Mouse (Mus musculus): ENCODE measurements around the gene Kcp.

Gene Kcp

DNA sequence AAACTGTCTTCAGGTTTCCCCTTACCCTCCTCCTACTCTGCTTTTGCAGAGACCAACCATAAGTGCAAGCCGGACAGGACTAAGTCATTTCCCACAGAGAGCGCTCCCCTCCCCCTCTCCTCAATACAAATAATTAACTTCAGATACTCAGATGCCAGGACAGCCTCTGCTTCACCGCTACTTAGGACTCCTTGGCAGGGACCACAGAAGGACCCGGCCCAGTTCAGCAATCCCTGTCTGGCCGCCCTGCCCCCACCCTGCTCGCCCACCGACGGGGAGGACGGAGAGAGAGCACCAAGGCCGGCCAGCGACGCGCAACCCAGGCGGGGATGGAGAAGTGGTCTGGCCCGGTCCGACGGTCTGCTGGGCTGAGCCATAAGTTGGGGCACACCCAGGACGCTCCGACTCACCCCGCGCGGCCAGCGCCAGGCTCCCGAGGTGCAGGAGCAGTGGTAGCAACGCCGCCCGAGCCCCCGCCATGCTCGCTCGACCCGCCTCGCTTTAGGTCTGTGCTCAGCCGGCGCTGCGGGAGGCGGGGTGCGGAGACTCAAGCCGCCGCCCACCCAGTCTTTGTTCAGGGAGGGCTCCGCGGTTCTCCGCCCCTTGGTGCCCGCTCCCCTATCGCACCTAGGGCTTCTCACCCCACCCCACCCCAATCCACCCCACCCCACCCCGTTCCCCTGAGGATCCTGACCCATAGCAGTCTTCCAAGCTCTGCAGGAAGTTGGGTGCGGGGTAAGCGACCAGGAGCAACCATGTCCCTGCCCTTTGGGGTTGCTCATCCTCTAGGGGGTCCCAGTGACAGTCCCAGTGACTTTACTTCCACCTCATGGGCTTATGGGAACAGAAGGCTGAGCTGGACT is at the start of gene Kcp:
Gene Kcp, minus strand, starts transcription at position 506 of the 863 bp plus-strand sequence.
- no peak for DNase-seq (ENCODE audit: low spot score in 2 of 2)

DNA sequence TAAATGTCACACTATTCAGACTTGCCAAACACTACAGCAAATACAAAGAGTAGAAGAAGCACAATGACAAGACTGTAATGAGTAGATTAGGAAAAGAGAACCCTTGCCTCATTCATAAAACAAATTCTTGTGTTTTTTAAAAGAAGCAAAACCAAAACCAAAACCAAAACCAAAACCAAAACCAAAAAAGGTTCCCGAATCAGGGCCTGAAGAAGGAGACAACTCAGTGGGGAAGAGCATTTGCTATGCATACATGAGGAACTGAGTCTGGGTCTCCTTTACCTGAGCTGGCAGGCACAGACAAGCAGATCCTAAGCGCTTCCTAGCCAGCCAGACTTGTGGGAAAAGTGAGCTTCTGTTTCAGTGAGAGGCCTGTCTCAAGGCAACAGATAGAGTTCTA is 49.4 kb upstream of the Kcp start:
- DNase-seq (ENCODE audit: low spot score in 2 of 2) = no peak

DNA sequence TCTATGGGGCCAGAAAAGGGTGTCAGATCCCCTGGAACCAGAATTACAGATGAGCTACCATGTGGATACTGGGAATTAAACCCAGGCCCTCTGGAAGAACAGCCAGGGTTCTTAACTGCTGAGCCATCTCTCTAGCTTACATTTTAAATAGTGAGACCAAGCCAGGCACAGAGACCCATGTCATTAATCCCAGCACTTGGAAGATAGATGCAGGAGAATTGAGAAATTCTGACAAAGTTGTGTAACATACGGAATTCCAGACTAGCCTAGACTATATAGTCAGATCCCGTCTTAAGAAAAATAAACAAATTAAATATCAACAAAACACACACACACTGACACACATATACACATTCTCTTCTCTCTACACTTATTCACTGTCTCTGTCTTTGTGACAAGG is 44.8 kb upstream of the Kcp start:
- DNase-seq (ENCODE audit: low spot score in 2 of 2) = no peak

DNA sequence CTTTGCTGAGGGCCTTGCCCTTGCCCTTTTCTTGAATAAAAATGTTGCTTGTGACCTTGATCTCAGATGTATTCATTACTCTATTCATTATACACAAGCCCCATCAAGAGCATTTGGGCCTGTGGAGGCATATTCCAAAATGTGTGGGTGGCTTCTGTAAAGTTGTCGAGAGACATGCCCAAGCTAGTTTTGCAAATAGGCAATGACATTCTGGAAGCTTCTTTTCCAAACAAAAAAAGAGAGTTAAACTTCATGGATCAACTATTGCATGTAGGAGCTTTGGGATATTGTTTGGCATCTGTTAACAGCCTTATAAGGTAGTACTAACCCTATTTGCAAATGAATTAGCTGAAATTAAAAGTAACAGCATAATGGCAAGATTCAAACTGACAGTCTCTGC is 40.3 kb upstream of the Kcp start:
- DNase-seq (ENCODE audit: low spot score in 2 of 2) = no peak

DNA sequence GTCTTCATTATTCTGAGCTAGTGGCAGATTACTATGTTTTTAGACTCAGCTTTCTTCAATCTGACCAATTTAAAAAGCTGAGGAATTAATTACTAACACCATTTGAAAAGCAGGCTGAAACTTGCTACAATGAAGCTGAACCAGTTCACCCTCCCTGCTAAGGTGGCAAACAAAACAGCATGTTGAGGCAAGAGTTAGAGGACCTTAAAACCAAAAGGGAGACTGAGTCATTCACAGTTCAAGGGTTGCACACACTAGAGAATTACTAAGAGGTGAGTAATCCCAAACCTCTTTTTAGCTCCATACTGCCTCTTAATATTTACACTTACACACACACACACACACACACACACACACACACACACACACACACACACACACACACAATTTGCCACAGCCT is 39.8 kb upstream of the Kcp start:
- no peak for DNase-seq (ENCODE audit: low spot score in 2 of 2)

DNA sequence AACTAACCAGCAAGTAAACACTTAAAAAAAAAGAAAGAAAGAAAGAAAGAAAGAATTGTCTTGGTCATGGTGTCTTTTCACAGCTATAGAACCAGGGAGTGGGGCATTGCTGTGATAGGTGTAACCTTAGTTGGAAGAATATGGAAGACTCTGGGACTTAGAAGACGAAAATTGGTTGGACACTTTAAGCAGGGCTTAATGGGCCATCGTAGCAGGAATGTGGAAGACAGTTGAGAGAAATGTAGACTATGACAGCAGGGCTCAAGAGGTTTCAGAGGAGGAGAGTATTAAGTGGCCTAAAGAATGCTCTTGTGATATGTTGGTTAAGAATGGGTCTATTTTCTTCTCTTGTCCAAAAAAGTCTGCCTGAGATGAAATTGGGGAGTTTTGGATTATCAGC is 37.9 kb upstream of the Kcp start:
- no peak for DNase-seq (ENCODE audit: low spot score in 2 of 2)

DNA sequence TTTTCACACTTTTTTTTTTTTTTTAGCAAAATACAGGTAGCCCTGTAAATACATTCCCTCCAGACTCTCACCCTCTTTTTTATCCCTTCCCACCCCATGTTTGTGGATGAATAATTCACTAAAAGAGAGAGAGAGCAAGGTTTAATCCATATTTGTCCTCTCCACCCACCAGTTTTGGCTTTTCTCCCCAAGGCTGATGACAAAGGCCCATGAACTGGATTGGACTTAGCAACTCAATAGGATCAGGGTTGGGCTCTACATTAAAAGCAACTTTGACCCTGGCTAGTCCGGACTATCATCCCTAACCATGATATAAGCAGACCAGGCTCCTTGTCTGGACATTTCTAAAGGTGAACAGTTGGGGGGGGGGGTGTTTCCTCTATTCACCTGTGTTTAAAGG is 33.2 kb upstream of the Kcp start:
- DNase-seq (ENCODE audit: low spot score in 2 of 2) = no peak

DNA sequence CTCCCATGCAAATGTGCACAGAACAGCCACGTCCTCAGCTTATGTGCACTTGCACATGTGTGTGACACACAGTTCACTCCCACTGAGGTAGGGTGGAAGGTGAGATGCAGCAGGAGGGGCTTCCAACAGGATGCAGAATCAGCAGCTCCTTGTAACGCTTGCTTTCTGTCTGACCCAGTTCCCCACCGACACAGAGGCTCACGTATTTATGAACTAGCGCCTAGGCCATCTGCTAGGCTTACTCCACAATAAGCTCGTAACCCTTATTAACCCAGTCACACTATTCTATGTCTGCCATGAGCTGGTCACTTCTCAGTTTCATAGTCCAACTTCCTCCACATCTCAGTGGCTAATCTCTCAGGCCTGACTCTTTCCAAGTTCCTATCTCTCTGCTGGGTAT is 32.5 kb upstream of the Kcp start:
- DNase-seq (ENCODE audit: low spot score in 2 of 2) = no peak

DNA sequence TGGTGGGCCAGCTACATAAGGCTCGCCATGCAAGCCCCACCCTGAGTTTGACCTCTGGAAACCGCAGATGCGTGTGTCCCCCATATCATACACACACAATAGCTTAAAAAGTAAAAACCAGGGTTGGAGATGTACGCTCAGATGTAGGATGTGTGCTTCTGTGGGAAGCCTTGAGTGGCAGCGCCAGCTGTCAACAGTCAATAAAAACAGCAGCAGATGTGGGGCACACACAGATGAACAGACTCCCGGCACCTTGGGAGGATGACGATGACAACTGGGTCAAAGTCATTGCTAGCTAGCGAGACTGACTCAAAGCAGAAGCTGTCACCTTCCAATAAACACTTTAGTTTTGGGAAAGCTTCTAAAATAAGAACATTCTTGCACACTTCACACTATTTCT is 31.8 kb upstream of the Kcp start:
- no peak for DNase-seq (ENCODE audit: low spot score in 2 of 2)

DNA sequence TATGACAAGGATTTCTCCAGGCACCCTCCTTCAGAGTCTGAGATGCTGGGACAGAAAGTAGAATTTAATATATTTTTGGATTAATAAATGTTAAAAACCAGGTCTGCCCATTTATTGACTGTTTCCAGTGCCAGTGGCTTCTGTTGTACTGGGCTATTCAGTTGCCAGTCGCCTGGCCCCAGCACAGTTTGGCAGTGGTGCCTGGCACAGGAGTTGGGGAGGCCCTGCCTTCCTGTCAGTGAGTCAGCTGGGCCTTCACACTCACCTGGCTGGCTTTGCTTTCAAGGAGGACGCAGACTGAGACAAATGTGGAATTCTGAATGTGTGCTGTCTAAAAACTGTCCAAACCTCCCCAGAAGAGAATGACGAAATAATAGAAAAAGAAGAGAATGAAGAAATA is 29.5 kb upstream of the Kcp start:
- DNase-seq (ENCODE audit: low spot score in 2 of 2) = no peak

DNA sequence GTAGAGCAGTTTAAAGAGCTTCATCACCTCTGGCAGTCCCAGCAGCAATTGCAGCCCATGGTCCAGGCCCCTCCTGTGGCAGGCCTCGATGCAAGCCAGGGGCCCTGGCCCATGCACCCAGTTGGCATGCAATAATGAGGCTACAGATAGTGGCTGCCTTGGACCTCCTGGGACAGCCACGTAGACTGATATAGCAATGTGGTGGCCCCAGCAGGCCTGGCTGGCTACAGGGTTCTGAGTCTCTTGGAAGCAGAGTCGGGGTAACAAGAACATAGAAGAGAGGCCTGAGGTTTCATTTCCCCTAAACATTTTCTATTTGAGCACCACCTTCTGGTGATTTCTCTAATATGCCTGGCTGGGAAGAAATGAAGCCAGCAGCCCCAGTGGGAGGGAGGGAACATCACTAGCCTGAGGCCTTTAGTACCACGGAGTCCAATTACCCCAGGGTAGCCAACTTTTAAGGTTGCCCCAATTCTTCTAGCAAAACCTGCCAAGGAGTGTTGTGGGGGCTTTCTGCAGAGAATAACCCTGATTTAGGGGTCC is 29.0 kb upstream of the Kcp start:
- peak in 1 of 2 experiments; percentile 29 for DNase-seq (ENCODE audit: low spot score in 2 of 2)

DNA sequence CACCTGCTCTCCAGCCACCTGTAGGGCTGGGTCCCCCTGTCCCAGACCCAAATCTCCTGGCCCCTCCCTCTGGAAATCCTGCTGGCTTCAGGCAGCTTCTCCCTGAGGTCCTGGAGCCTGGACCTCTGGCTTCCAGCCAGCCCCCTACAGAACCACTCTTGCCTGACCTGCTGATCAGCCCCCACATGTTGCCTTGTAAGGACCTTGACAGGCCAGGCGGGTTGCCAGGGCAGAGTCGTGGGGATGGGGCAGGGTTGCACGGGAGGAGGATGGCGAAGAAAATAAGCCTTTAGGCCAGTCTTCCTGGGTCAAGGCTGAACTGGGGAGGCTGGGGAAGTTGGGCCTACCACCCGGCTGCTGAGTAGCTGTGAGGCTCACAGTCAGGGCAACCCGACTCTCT is 27.6 kb upstream of the Kcp start:
- no peak for DNase-seq (ENCODE audit: low spot score in 2 of 2)

DNA sequence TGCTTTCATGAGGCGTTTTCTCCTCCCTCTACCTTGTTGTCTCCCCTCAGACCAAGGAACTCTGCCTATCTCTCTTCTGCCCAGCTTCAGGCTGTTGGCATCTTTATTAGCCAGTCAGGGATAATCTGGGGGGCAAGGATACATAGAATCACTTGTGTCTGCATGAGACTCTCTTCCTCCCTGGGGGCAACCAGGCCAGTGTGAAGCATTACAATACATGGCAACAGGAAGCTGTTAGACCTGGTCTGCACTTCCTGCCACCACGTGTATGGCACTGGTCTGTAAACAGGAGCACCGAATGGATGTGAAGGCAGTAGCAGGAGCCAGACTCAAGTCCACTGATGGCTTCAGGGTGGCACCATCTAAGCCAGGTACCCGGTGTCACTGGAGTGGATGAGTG is 22.3 kb upstream of the Kcp start:
- DNase-seq (ENCODE audit: low spot score in 2 of 2) = no peak

DNA sequence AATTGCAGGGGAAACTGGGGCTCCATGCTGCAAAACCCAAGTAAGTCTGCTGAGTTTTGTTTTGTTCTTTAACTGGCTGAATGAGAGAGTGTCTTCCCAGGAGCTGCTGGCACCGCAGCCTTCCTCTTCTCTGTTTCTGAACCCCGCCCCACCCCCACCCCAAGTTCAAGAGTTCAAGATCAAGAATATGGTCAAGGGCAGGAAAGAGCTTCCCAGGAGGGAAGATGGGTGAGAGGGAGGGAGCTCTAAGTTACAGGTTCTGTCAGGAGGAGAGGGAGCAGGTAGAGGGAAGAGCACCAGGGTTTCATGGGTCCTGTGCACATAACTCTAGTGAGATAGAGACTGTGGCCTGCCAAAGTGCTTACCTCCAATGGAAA is 21.7 kb upstream of the Kcp start:
- no peak for DNase-seq (ENCODE audit: low spot score in 2 of 2)

DNA sequence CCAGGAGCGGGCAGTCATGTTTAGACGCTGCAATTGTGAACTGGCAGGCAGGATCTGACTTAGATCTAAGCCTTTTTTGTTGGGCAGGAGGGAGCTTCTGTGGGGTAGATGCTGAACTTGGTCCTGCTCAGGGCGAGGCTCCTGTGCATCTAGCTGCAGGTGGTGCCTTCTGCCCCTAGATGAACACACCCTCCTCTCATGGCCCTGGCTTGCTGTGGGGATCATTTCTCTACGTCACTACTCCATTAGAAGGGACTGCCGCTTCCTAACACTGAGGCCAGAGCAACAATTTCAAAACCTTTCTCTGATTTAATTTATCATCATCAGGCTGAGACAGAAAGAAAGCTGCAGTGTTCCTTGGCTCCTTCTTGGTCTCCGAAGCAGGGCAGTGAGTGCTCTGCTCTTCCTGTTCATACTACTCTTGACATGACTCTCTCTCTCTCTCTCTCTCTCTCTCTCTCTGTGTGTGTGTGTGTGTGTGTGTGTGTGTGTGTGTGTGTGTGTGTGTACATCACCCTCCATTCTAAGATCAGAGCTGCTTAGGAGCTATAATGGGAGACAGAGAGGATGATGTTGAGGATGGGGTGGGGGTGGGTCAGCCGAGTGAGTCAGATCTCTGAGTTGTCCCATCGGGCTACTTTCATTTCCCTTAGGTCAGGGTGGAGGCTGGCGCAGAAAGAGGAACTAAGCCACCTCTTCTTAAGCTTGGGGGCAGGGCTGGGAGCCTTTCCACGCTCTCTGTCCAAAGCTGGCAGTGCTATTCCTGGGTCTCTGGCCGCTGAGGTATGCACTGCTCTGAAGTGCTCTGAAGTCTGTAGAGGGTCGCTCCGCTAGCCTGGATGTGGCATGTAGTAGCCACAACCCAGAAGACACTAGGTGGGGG is 21.1 kb upstream of the Kcp start:
- DNase-seq (ENCODE audit: low spot score in 2 of 2) = no peak

DNA sequence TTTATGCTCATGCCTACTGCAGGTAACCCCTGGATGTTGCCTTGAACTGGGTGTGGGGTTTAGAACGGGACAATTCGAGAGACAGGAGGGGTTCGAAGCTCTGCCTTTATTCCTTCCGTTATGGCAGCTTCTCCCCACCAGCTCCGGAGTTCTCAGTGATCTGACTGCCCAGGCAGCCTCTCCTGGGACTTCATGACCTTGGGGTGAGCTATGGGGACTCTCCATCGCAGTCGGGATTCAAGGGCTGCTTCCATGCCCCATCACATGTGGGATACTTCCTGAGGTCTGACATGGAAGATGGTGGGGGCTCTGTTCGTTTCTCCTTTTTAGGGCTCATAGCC is 20.4 kb upstream of the Kcp start:
- DNase-seq (ENCODE audit: low spot score in 2 of 2) = no peak

DNA sequence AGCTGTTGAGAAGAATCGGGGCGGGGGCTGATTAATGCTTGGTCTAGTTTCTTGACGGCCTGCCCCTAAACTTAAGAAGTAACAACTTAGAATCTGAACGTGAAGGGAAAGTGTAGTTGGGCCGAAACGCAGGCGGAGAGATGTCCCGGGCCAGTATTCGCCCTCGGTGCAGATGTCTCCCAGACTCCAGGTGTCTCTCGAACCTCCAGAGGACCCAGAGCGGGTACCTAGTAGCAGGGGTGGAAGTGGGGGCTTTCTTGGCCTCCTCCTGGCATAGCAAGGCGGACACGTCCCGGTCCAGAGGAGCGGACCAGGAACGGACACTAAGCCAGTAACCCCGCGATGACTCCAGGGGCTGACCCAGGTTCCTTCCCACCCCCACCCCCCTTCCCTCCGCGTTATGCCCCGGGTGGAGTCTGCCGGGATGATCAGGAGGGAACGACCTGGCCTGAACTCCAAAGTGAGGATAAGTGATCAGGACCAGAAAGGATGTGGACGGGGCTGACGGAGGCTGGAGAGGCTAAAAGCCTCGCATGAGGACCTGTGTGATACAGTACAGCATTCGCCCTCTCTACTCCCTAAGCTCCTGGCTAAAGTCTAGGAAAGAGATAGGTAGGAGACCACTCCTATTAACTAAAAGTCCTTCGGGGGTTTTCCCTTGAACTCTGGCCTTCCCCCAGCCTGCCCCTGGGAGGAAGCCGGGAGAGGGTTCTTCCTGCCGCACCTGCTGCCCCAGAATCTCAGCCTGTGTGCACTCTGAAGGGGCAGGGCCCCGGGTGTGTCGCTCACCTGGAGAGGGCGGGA is 19.8 kb upstream of the Kcp start:
- no peak for DNase-seq (ENCODE audit: low spot score in 2 of 2)

DNA sequence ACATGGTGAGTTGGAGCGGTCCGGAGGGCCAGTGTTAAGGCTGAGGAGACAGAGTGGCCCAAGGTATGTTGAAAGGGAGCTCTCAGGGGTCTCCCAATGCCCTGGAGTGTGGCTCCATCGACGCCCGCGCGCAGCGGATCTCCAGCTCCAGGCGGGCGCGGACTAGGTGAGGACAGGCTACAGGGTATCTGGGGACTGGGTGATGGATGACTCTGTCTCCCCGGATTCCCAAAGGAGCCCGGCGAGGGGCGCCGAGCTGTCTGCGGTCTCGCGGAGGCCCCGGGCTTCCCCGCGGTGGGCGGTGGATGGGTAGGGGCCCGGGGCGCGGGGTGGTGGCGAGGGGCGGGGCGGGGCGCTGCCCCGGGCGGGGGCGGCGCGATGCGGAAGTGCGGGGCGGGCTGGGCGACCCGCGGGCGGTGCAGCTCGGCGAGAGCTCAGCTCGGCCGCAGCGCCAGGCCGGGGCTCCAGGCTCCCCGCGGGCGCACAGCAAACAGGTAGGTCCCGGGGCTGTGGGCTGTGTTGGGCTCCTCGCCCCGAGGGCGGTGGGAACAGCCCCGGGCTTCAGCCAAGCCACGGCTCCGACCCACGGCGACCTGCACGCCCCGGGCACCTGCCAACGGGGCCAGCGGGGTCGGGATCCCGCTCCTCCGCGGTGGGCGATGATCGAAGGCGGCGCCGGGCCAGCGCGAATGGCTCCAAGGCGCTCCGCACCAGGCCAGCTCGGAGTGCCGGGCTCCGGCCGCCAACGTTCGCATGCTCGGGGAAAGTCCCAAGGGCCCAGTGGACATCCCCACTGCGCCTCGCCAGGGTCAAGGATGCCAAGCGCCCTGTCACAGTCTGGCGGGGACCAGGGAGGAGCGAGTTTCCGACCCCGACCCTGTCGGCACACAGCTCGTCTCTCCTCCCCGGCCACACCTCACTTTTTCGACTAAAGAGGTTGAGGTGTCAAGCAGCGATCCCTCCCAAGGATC is 18.8 kb upstream of the Kcp start, which contains the start of gene Irf5:
Gene Irf5, plus strand, starts transcription at position 345 of the 971 bp plus-strand sequence.
- DNase-seq (ENCODE audit: low spot score in 2 of 2) = no peak

DNA sequence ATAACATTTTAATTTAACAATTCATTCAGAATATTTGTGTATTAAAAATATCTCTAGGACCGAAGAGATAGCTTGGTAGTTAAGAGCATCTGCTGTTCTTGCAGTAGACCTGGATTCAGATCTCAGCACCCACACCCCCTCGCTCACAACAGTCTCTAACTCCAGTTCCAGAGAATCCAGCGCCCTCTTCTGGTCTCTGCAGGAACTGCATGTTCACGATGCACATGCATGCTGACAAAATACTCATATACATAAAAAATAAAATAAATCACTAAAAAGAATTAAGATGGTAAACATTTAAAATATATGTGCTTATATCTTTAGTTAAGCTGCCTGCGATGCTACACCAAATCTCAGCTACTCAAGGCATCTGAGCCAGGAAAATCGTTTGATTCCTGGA is 17.5 kb upstream of the Kcp start:
- no peak for DNase-seq (ENCODE audit: low spot score in 2 of 2)

DNA sequence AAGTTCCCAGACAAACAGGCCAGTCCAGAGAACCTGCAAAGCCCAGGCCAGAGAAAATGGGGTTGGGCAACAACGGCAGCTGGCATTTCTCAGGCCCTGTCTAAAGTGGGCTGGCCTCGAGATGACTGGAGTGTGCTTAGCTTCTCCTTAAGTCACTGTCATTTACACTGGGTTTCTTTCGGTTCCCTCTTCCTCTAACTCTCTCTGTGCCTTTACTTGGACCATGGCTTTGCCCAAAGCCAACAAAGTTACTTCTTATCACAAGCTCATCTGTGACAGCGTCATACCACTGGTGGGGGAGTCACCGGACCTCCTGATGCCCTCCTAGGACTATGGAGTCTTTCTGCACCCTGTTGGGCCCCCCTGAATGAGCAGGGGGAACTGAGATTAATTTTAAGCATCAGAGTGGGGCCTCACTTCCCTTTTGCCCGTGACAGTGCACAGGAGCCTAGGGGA is 16.3 kb upstream of the Kcp start:
- no peak for DNase-seq (ENCODE audit: low spot score in 2 of 2)
